In the genomic region with DNA sequence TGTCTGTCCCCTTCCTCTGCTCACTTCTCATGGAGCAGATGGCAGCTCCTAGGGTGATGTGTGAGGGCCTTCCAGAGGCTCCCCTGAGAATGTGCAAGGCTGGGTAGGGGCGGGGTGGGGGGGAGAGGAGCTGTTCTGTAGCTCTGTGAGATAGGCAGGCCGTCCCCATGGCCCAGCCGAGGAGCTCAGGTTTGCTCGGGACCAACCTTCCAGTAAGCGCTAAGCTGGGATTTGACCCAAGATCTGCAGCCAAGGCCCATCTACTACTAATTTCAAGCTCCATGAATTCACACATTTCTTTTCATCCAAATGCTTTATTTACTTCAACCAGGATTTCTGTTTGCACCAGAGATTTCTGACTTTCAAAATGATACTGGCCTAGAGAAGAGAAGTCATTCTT, we compare ENCODE assay signal across 8 mouse cellular contexts. TPM values are rescaled to one million over a fixed set of nuclear protein-coding genes. Genes with fewer than 3 reads are reported as not detected.
DNase-seq lines count a peak whose midpoint lies in the region; ATAC-seq and TF ChIP-seq lines count a peak whose summit lies in the region.

No protein-coding gene starts in this region.

- H3K4me2 ChIP-seq in forebrain, postnatal 0 days (ENCODE audit: low read depth) = no peak overlapping the region
- no peak overlapping the region for H3K4me2 ChIP-seq in forebrain, embryonic 16.5 days (ENCODE audit: low read length)
- no peak overlapping the region for H3K4me2 ChIP-seq in kidney, embryonic 16.5 days (replicated peaks; ENCODE audit: low read depth, low read length)
- no peak overlapping the region for H3K4me2 ChIP-seq in hindbrain, embryonic 14.5 days (replicated peaks)
- no peak overlapping the region for H3K4me2 ChIP-seq in midbrain, embryonic 16.5 days (ENCODE audit: low read length)

- no peaks in the 10 kb centered on the region for H3K9me3 ChIP-seq in forebrain, postnatal 0 days (ENCODE audit: low read length)
- H3K9me3 ChIP-seq in forebrain, embryonic 16.5 days (ENCODE audit: control insufficient read depth, low read length) = no peaks in the 10 kb centered on the region
- H3K9me3 ChIP-seq in kidney, embryonic 16.5 days (ENCODE audit: low read length) = no peaks in the 10 kb centered on the region
- H3K9me3 ChIP-seq in hindbrain, embryonic 14.5 days (ENCODE audit: control insufficient read depth, low read length) = no peaks in the 10 kb centered on the region
- H3K9me3 ChIP-seq in midbrain, embryonic 16.5 days (replicated peaks; ENCODE audit: control insufficient read depth, low read length, poor library complexity, severe bottlenecking) = no peaks in the 10 kb centered on the region

- no peak for DNase-seq in forebrain, postnatal 0 days
- no peak for DNase-seq in kidney, postnatal 4 days
- DNase-seq in hindbrain, embryonic 14.5 days (ENCODE audit: low spot score) = no peak
- no peak for DNase-seq in embryo, embryonic 11 days
- no peak for DNase-seq in T-cell, adult 2 months (ENCODE audit: low spot score)

- TF ChIP-seq CTCF in forebrain, postnatal 0 days (IDR thresholded peaks at IDR 0.05; ENCODE audit: low read depth) = no peak

- 0 out of 2 replicates have a peak, but pooled peaks have one; percentile 18 for ATAC-seq in forebrain, postnatal 0 days
- no peak for ATAC-seq in forebrain, embryonic 16.5 days
- no peak for ATAC-seq in kidney, embryonic 16.5 days (ENCODE audit: low FRiP score, low TSS enrichment)
- 0 out of 2 replicates have a peak, but pooled peaks have one; percentile 40 for ATAC-seq in hindbrain, embryonic 14.5 days (ENCODE audit: low FRiP score)
- ATAC-seq in midbrain, embryonic 16.5 days = no peak

- H3K4me1 ChIP-seq in forebrain, postnatal 0 days (ENCODE audit: insufficient read depth) = 0 out of 2 replicates have a peak, but pooled peaks cover 9% of the 10 kb centered on the region
- H3K4me1 ChIP-seq in forebrain, embryonic 16.5 days (replicated peaks; ENCODE audit: control insufficient read depth, insufficient read depth, low read length) = peaks cover 15% of the 10 kb centered on the region
- peaks cover 29% of the 10 kb centered on the region for H3K4me1 ChIP-seq in kidney, embryonic 16.5 days (ENCODE audit: insufficient read depth, low read length)
- peaks cover 13% of the 10 kb centered on the region for H3K4me1 ChIP-seq in hindbrain, embryonic 14.5 days (replicated peaks; ENCODE audit: control insufficient read depth, insufficient read depth, low read length)
- peaks cover 14% of the 10 kb centered on the region for H3K4me1 ChIP-seq in midbrain, embryonic 16.5 days (ENCODE audit: control insufficient read depth, insufficient read depth, low read length)

- 25% methylated on average over 5 of the region's 5 CpGs for WGBS in forebrain, postnatal 0 days
- WGBS in forebrain, embryonic 16.5 days = 14% methylated on average over 5 of the region's 5 CpGs
- 56% methylated on average over 4 of the region's 5 CpGs for WGBS in kidney, embryonic 16.5 days
- WGBS in hindbrain, embryonic 14.5 days = 53% methylated on average over 5 of the region's 5 CpGs
- 44% methylated on average over 5 of the region's 5 CpGs for WGBS in midbrain, embryonic 16.5 days

- no peak overlapping the region for H3K4me3 ChIP-seq in forebrain, postnatal 0 days (ENCODE audit: low read depth, low read length)
- H3K4me3 ChIP-seq in forebrain, embryonic 16.5 days (replicated peaks; ENCODE audit: low read length) = no peak overlapping the region
- H3K4me3 ChIP-seq in kidney, embryonic 16.5 days (ENCODE audit: low read length) = no peak overlapping the region
- no peak overlapping the region for H3K4me3 ChIP-seq in hindbrain, embryonic 14.5 days (replicated peaks; ENCODE audit: low read length)
- no peak overlapping the region for H3K4me3 ChIP-seq in midbrain, embryonic 16.5 days (ENCODE audit: low read depth, low read length)

- H3K27ac ChIP-seq in forebrain, postnatal 0 days (ENCODE audit: low read depth, low read length) = no peak overlapping the region
- H3K27ac ChIP-seq in forebrain, embryonic 16.5 days (ENCODE audit: low read length) = no peak overlapping the region
- H3K27ac ChIP-seq in kidney, embryonic 16.5 days (ENCODE audit: low read length) = peak overlapping the region; percentile 87
- H3K27ac ChIP-seq in hindbrain, embryonic 14.5 days = peak overlapping the region; percentile 20; the same call in 1 of the 2 replicates
- peak overlapping the region; percentile 60 for H3K27ac ChIP-seq in midbrain, embryonic 16.5 days (ENCODE audit: low read length)

- H3K9ac ChIP-seq in forebrain, postnatal 0 days = no peak overlapping the region
- H3K9ac ChIP-seq in forebrain, embryonic 16.5 days (replicated peaks; ENCODE audit: low read depth, low read length) = no peak overlapping the region
- H3K9ac ChIP-seq in kidney, embryonic 16.5 days (replicated peaks; ENCODE audit: low read length) = no peak overlapping the region
- H3K9ac ChIP-seq in hindbrain, embryonic 14.5 days = no peak overlapping the region
- H3K9ac ChIP-seq in midbrain, embryonic 16.5 days (ENCODE audit: low read depth, low read length) = no peak overlapping the region

- H3K27me3 ChIP-seq in forebrain, postnatal 0 days (ENCODE audit: insufficient read depth, low read length) = no peaks in the 10 kb centered on the region
- H3K27me3 ChIP-seq in forebrain, embryonic 16.5 days (replicated peaks; ENCODE audit: control insufficient read depth, insufficient read depth, low read length) = no peaks in the 10 kb centered on the region
- H3K27me3 ChIP-seq in kidney, embryonic 16.5 days (ENCODE audit: insufficient read depth, low read length) = no peaks in the 10 kb centered on the region
- no peaks in the 10 kb centered on the region for H3K27me3 ChIP-seq in hindbrain, embryonic 14.5 days (ENCODE audit: control insufficient read depth, insufficient read depth, low read length)
- H3K27me3 ChIP-seq in midbrain, embryonic 16.5 days (ENCODE audit: control insufficient read depth, insufficient read depth, low read depth, low read length) = no peaks in the 10 kb centered on the region

- no peaks in the 10 kb centered on the region for H3K36me3 ChIP-seq in forebrain, postnatal 0 days (ENCODE audit: insufficient read depth)
- H3K36me3 ChIP-seq in forebrain, embryonic 16.5 days (ENCODE audit: control insufficient read depth, insufficient read depth) = no peaks in the 10 kb centered on the region
- H3K36me3 ChIP-seq in kidney, embryonic 16.5 days (ENCODE audit: insufficient read depth, low read length) = no peaks in the 10 kb centered on the region
- H3K36me3 ChIP-seq in hindbrain, embryonic 14.5 days (replicated peaks; ENCODE audit: control insufficient read depth, insufficient read depth) = no peaks in the 10 kb centered on the region
- H3K36me3 ChIP-seq in midbrain, embryonic 16.5 days (ENCODE audit: control insufficient read depth, insufficient read depth, low read length) = no peaks in the 10 kb centered on the region

RNA-seq across cellular contexts. Expression of gene Wnt11, which starts 51.4 kb away (rescaled TPM):
- 3.3 and 4.6 TPM in 2 replicates for total RNA-seq in forebrain, postnatal 0 days (2014; rRNA removed)
- 0.86 and 1.1 TPM in 2 replicates for polyA plus RNA-seq in forebrain, postnatal 0 days (2015; fragmentation: Nextera tagmentation; extraction: Ambion mirVana)
- polyA plus RNA-seq in forebrain, embryonic 16.5 days (2015; fragmentation: Nextera tagmentation; extraction: Ambion mirVana) = 0.37 and 0.53 TPM in 2 replicates
- polyA plus RNA-seq in kidney, embryonic 16.5 days (2015; fragmentation: Nextera tagmentation; extraction: Ambion mirVana) = 32.4 and 33.3 TPM in 2 replicates
- polyA plus RNA-seq in hindbrain, embryonic 14.5 days (2014; fragmentation: Nextera tagmentation; extraction: Ambion mirVana) = 2.0 and 2.3 TPM in 2 replicates
- polyA plus RNA-seq in midbrain, embryonic 16.5 days (2015; fragmentation: Nextera tagmentation; extraction: Ambion mirVana) = 1.0 and 1.2 TPM in 2 replicates

Comparison
In these comparisons a context has a peak if more than half of its experiments do, and no peak if none do; other contexts are left out.
1. ATAC-seq: peak in forebrain, postnatal 0 days (single experiment) and hindbrain, embryonic 14.5 days (single experiment); none in forebrain, embryonic 16.5 days (single experiment), kidney, embryonic 16.5 days (single experiment) and midbrain, embryonic 16.5 days (single experiment).
2. H3K27ac ChIP-seq: peak in kidney, embryonic 16.5 days (single experiment), hindbrain, embryonic 14.5 days (single experiment) and midbrain, embryonic 16.5 days (single experiment); none in forebrain, postnatal 0 days (single experiment) and forebrain, embryonic 16.5 days (single experiment).
3. RNA of gene Wnt11, which starts 51.4 kb away (polyA plus RNA-seq): 32.4 to 33.3 TPM in kidney, embryonic 16.5 days; 2.0 to 2.3 TPM in hindbrain, embryonic 14.5 days, 1.0 to 1.2 TPM in midbrain, embryonic 16.5 days, 0.86 to 1.1 TPM in forebrain, postnatal 0 days and 0.37 to 0.53 TPM in forebrain, embryonic 16.5 days; every median in the first group is over 10 times any median in the second.